Mouse (Mus musculus) adrenal gland (tissue): Measurements from ENCODE around the gene Use1.

Experiments
- intact Hi-C: fragments of 180-260 bp; cut with DNase I; formaldehyde crosslinking; loops from one replicate; pipeline ENCODE4 v1.15.1; 2025

Use1 gene

DNA sequence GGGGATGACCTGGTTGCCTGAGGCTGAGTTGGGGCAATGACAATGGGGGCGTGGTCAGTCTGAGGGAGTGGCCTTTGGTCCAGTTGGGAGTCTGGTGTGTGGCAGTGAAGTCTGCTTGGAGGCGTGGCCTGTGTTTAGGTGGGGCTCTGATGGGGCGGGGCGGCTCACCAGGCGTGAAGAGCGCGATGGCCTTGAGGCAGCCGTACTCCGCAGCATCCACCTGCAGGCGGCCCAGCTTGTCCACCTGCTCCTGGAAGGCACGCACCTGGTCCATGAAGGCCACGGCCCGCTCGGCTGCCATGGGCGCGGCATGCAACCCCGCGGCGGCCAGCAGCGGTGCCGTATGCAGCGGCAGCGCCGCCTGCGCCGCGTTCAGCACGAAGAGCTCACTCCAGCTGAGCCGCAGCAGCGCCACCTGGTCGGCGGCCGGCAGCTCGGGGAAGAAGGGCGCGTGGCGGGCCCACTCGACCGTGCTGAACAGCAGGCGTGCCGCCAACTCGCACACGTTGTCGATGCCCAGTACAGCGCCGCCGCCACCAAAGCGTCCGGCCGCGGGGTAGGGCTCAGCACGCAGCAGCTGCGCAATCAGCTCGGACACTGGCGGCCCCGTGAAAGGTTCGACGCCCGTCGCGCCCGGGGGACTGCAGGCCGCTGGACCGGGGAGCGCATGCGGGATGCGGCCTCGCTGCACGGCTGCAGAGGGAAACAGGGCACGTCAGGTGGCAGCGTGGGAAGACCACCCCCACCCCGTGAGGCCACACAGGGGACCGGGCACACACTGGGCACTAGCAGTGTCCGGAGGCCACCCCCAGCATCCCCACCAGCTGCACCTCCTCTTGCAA is 9.2 kb downstream of the Use1 start:
- intact Hi-C loops: no loop called here

- intact Hi-C loops: no loop called here
Observed at GRCm38 (mm10) chr8:71376423-71377030, 9.9 kb downstream of the Use1 start.

- intact Hi-C loops: no loop called here
Observed at GRCm38 (mm10) chr8:71379008-71379407, 12.4 kb downstream of the Use1 start.

- intact Hi-C loops: no loop called here
Observed at GRCm38 (mm10) chr8:71379512-71380075, 12.9 kb downstream of the Use1 start.

- intact Hi-C loops: no loop called here
Observed at GRCm38 (mm10) chr8:71380178-71381171, 13.8 kb downstream of the Use1 start.

DNA sequence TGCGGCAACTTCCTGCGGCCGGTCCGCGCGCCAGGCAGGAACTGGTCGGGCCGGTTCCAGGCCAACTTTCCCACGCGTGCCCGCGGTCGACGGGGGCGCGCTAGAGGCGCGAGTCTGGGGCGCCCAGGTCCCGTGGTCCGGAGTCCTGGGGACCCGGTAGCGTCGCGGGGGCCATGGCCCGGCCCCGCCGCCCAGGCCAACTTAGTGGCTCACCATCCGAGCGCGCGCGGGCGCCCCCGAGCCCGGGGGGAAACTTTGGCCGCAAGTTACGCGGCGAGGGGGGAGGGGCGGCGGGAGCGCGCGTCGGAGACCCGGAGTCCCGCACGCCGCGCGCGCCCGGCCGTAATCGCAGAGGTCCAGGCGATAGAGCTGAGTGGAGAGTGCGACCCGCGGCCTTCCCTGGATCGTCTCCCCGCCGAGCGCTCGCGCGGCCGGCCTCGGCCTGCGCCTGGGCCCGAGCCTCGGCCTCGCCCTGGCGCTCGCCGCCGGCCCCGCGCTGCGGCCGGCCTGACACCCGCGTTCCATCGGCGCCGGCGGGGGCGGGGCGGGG is 14.8 kb downstream of the Use1 start, which contains the start of gene Nr2f6:
Gene Nr2f6 (minus strand): TSS at position 540 of the 550 bp plus-strand sequence.
- intact Hi-C loops: no loop called here

DNA sequence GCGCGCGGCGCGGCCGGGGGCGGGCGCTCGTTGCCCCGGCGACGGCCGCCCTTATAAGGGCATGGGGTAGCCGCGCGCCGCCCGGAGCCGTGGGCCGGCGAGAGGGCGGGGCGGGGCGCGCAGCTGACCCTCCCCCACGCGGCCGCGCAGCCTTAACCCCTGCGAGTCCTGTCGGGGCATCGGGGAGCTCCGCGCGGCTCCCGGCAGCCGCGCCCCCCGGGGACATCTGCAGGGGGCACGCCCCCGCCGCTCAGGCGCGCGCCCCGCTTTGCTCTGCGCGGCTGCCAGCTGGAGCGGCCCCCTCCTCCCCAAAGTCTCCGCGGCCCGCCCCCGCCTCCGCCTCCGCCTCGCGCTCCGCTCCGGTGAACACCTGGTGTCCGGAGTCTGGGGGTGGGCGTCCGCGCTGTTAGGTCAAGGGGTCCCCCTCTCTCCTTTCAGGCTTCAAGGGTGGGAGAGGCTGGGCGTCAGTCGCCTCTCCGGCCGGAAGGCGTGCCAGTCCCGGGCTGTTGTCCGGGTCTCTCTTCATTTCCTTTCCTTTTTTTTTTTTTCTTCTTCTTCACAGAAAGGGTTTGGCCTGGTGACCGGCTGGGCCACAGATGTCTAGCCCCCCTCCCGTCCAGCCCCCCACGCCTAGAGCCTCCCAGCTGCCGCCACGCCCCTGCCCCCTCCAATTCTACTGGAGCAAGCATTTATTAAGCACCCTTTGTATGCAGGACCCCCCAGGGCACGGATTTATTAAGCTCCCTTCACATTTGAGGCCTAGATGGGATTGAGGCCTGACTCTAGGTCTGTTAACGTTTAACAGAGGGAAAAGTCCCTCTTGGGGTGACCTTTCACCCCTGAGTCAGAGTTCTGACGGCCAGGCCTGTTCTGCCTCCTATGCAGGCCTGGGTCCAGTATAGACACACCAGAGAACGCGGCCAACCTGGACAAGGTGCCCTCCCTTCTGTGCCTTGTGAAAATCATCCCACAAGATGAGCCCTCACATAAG is 15.6 kb downstream of the Use1 start:
- intact Hi-C loops: no loop called here

GRCm38 (mm10) chr8:71383396-71383795 is 16.7 kb downstream of the Use1 start:
- intact Hi-C loops: no loop called here

DNA sequence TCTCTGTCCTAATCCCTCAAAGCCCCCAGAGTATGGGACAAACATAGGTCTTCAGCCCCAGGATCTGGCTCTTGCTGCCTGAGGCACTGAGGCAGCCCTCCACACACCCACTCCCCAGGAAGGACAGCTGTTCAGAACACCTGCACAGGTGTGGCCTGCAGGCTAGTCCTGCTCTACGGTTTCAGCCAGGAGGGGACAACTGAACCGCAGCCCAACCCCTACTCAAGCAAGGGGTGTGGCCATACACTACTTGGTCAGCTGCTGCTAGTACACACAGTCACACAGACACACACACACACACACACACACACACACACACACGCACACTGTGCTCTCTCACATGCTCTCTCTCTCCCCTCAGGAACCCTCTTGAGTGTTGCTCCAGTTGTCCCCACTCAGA is 17.2 kb downstream of the Use1 start:
- intact Hi-C loops: no loop called here

- intact Hi-C loops: no loop called here
Observed at GRCm38 (mm10) chr8:71385212-71385835, 18.7 kb downstream of the Use1 start.

DNA sequence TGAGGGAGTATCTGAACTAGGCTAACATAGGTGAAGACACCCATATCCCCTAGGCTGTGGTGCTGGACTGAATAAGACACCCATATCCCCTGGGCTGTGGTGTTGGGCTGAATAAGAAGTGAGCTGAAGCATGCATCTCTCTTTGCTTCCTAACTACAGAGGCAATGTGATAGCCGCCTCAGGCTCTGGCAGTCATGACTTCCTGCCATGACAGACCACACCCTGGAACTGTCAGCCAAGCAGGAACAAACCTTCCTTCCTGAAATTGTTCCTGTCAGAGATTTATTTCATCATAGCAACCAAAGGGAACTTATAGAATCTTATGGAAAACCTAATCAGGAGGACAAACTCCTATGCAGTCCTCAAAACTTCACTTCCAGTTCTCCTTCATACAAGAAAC is 21.6 kb downstream of the Use1 start:
- intact Hi-C loops: no loop called here

DNA sequence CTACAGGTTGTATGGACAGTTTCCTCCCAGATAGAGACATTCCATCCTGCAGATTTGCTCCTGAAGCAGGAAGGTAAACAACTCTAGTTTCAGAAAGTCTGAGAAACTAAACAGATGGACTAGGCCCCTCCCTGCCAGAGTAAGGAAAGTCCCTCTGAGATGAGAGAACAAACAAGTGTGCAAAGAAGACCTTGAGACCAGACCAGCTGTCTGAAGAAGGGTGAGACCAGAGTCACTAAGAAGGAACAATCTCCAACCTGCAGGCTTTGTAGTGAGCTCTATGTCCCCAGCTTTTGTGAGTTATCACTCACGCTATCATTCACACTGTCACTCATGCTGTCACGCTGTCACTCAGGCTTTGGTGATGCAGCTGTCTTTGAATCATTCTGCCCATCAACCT is 25.0 kb downstream of the Use1 start:
- intact Hi-C loops: no loop called here

DNA sequence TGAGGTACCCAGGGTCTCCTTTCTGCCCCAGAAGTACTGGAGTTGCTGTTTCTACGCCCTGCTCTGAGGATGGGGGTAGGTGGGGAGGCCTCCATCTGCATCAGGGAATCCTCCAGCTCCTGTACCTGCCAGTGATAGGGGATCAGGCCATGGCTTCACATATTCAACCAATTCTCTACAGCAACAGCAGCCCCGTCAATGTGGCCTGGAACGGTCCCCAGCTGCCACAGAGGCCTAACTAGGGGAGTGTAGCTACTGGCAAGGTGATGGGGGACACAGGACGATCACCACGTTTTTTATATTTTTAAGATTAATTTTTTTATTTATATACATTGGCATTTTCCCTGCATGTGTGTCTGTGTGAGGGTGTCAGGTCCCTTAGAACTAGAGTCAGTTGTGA is 25.7 kb downstream of the Use1 start:
- intact Hi-C loops: no loop called here

- intact Hi-C loops: no loop called here
Observed at GRCm38 (mm10) chr8:71392871-71393270, 26.2 kb downstream of the Use1 start.

DNA sequence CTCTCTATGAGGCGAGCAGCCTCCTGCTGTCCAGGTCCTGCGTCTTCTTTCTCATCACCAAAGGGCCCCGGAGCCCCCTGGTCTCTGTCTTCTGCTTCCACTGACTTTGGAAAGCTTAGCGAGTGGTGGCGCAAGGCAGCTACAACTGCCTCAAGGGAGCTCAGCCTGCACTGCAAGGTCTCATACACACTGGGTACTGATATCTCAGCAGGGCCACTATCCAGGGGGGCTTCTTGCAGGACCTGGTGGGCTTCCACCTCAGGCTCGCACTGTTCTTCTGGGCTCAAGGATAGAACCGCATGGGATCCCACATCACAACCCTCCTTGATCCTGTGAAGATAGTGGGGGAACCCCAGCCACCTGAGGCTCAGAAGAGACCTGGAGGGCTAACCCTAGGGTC is 27.8 kb downstream of the Use1 start:
- intact Hi-C loops: no loop called here

DNA sequence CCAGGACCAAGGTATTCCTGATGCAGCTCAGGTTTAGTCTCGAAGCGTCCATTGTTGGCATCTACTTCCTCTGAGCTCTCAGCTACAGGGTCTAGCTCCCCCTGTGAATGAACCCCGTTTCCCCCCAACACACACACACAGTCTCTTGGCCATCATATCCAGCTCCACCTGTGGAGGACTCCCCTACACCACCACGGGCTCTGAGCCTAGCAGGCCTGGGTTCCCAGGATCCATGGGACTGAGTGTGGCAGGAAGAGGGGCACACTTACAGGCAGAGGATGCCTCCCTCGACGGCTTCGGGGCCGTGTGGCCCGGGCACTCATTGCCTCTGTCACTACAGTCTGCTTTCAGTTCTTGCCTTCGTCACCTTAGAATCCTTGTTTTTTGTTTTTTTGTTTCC is 28.4 kb downstream of the Use1 start:
- intact Hi-C loops: no loop called here

DNA sequence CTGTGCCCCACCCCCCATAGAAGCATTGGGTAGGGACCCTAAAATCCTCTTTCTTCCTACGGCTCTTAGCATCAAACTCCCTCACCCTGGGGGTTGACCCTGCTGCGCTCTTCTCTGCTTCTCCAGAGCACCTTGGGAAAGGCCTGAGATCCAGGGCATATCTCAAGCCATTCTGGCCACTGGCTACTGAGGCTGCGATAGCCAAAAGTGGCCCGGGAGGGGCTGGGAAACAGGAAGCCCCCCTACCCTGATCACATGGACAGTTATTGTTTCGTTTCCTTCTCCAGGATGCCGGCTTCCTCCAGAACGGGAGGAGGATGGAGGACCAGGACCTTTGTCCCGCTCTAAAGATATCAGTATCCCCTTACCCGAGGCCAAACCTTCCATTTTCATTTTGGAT is 29.0 kb downstream of the Use1 start, which contains the start of gene Ushbp1:
Gene Ushbp1 (minus strand): TSS at position 174 of the 400 bp plus-strand sequence.
- intact Hi-C loops: no loop called here

DNA sequence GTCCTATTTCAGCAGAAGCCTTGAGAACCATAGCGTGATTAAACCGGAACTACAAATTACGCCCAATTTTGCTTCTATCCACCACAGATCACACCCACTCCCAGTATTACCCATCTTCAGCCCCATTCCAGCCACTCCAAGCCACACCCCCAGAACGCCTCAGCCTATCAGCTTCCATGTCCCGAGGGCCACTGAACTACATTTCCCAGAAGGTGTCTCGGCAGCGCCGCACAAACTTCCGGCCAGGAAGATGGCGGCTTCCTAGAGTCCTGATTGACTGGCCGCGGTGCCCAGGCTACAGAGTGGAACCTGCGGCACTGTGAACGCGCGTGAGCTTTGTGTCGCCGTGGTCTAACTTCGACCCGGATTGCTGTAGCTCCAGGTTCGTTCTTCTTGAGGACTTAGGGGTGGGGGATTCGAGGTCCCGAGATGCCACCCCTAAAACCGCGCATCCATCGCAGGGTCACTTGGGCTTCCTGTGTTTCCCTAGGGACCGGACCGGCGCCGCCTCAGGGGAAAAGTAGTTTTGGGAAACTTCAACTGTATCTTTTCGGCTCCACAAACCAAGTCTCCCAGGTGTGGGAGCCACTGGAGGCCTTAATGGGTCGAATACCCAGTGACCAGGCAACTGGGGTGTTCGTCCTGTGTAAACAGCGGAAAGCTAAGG is 30.1 kb downstream of the Use1 start, which contains the start of gene Babam1:
Gene Babam1 (plus strand): TSS at position 223 of the 667 bp plus-strand sequence.
- intact Hi-C loops: no loop called here

GRCm38 (mm10) chr8:71397701-71398100 is 31.1 kb downstream of the Use1 start:
- intact Hi-C loops: no loop called here
